Mouse (Mus musculus): Measurements from ENCODE around the gene Zfp169. TPM values are rescaled to one million over a fixed set of nuclear protein-coding genes. Genes with fewer than 3 reads are reported as not detected.
"Not testable (repeated sequence)": the region's sequence is repeated elsewhere in the genome, so short reads cannot be mapped to it uniquely, and the experiment has no call there.

The Zfp169 gene
- polyA plus RNA-seq, 1 experiment from 2014 or later, result 6.6 TPM

- Histone ChIP-seq H3K4me3 (peak overlapping the region; percentile 90), H3K27ac (no peak overlapping the region), H3K4me1 (peaks cover 44% of the 10 kb centered on the region), H3K27me3 (no peaks in the 10 kb centered on the region), H3K4me2 (replicated peaks) (peak overlapping the region; percentile 70), H3K9ac (peak overlapping the region; percentile 92), H3K9me3 (no peaks in the 10 kb centered on the region), H3K36me3 (no peaks in the 10 kb centered on the region)
- no peak for ATAC-seq (ENCODE audit: low FRiP score, low read depth)
- WGBS, result 49% methylated on average over 4 of the region's 4 CpGs
These were observed 31.6 kb upstream of the Zfp169 start for GRCm38 (mm10) chr13:48544867-48545266.

GRCm38 (mm10) chr13:48544391-48544790 is 31.1 kb upstream of the Zfp169 start:
- Histone ChIP-seq H3K4me1 (peaks cover 47% of the 10 kb centered on the region), H3K9me3 (no peaks in the 10 kb centered on the region), H3K27me3 (no peaks in the 10 kb centered on the region), H3K27ac (no peak overlapping the region), H3K4me2 (replicated peaks) (peak overlapping the region; percentile 70), H3K9ac (0 out of 2 replicates have a peak overlapping the region, but pooled peaks have one; percentile 50), H3K4me3 (peak overlapping the region; percentile 90), H3K36me3 (no peaks in the 10 kb centered on the region)
- no peak for ATAC-seq (ENCODE audit: low FRiP score, low read depth)

GRCm38 (mm10) chr13:48540488-48540887 is 27.2 kb upstream of the Zfp169 start:
- WGBS, result 46% methylated on average over 1 of the region's 1 CpGs
- ATAC-seq (ENCODE audit: low FRiP score, low read depth), result no peak
- Histone ChIP-seq H3K27me3 (no peaks in the 10 kb centered on the region), H3K27ac (no peak overlapping the region), H3K4me3 (0 out of 2 replicates have a peak overlapping the region, but pooled peaks have one; percentile 5), H3K9ac (no peak overlapping the region), H3K4me2 (replicated peaks) (peak overlapping the region; percentile 34), H3K9me3 (no peaks in the 10 kb centered on the region), H3K36me3 (peaks cover 19% of the 10 kb centered on the region), H3K4me1 (peaks cover 45% of the 10 kb centered on the region)

GRCm38 (mm10) chr13:48533441-48533840 is 20.2 kb upstream of the Zfp169 start:
- no peak for ATAC-seq (ENCODE audit: low FRiP score, low read depth)
- no peak overlapping the region for H3K4me3 ChIP-seq
- H3K4me2 ChIP-seq (replicated peaks), result no peak overlapping the region
- 91% methylated on average over 5 of the region's 5 CpGs for WGBS
- no peaks in the 10 kb centered on the region for H3K9me3 ChIP-seq
- no peak overlapping the region for H3K9ac ChIP-seq
- H3K27me3 ChIP-seq, result no peaks in the 10 kb centered on the region
- no peaks in the 10 kb centered on the region; the same call in 1 of the 2 replicates for H3K4me1 ChIP-seq
- no peak overlapping the region for H3K27ac ChIP-seq
- H3K36me3 ChIP-seq, result peaks cover 25% of the 10 kb centered on the region

GRCm38 (mm10) chr13:48531448-48531847 is 18.2 kb upstream of the Zfp169 start:
- H3K9me3 ChIP-seq, result no peaks in the 10 kb centered on the region
- no peak overlapping the region for H3K4me2 ChIP-seq (replicated peaks)
- H3K9ac ChIP-seq, result no peak overlapping the region
- H3K36me3 ChIP-seq, result peaks cover 13% of the 10 kb centered on the region; the same call in 1 of the 2 replicates
- no peak for ATAC-seq (ENCODE audit: low FRiP score, low read depth)
- no peak overlapping the region for H3K4me3 ChIP-seq
- no peak overlapping the region for H3K27ac ChIP-seq
- WGBS, result 84% methylated on average over 2 of the region's 2 CpGs
- no peaks in the 10 kb centered on the region for H3K27me3 ChIP-seq
- peaks cover 2% of the 10 kb centered on the region; the same call in 1 of the 2 replicates for H3K4me1 ChIP-seq

- H3K27me3 ChIP-seq, result no peaks in the 10 kb centered on the region
- H3K9ac ChIP-seq, result no peak overlapping the region
- peaks cover 8% of the 10 kb centered on the region; the same call in 1 of the 2 replicates for H3K36me3 ChIP-seq
- H3K4me1 ChIP-seq, result peaks cover 2% of the 10 kb centered on the region; the same call in 1 of the 2 replicates
- ATAC-seq (ENCODE audit: low FRiP score, low read depth), result no peak
- H3K4me2 ChIP-seq (replicated peaks), result no peak overlapping the region
- H3K4me3 ChIP-seq, result no peak overlapping the region
- WGBS, result 78% methylated on average over 2 of the region's 2 CpGs
- H3K27ac ChIP-seq, result no peak overlapping the region
- no peaks in the 10 kb centered on the region for H3K9me3 ChIP-seq
These were observed 17.4 kb upstream of the Zfp169 start for GRCm38 (mm10) chr13:48530685-48531084.

GRCm38 (mm10) chr13:48529028-48529427 is 15.8 kb upstream of the Zfp169 start:
- WGBS, result 46% methylated on average over 2 of the region's 2 CpGs
- Histone ChIP-seq H3K4me3 (no peak overlapping the region), H3K36me3 (no peaks in the 10 kb centered on the region; the same call in 1 of the 2 replicates), H3K4me1 (0 out of 2 replicates have a peak, but pooled peaks cover 2% of the 10 kb centered on the region), H3K27me3 (no peaks in the 10 kb centered on the region), H3K27ac (peak overlapping the region; percentile 61), H3K4me2 (replicated peaks) (no peak overlapping the region), H3K9me3 (no peaks in the 10 kb centered on the region), H3K9ac (no peak overlapping the region)
- ATAC-seq (ENCODE audit: low FRiP score, low read depth), result peak; percentile 46; the same call in 1 of the 2 replicates

- 52% methylated on average over 15 of the region's 15 CpGs for WGBS
- Histone ChIP-seq H3K9ac (no peak overlapping the region), H3K27me3 (no peaks in the 10 kb centered on the region), H3K4me2 (replicated peaks) (no peak overlapping the region), H3K9me3 (no peaks in the 10 kb centered on the region), H3K27ac (no peak overlapping the region), H3K36me3 (no peaks in the 10 kb centered on the region), H3K4me3 (no peak overlapping the region), H3K4me1 (0 out of 2 replicates have a peak, but pooled peaks cover 2% of the 10 kb centered on the region)
- ATAC-seq (ENCODE audit: low FRiP score, low read depth), result peak; percentile 78
These were observed 15.0 kb upstream of the Zfp169 start for GRCm38 (mm10) chr13:48528123-48528871.

GRCm38 (mm10) chr13:48525745-48526144 is 12.5 kb upstream of the Zfp169 start:
- H3K9me3 ChIP-seq, result no peaks in the 10 kb centered on the region
- 0 out of 2 replicates have a peak, but pooled peaks cover 2% of the 10 kb centered on the region for H3K4me1 ChIP-seq
- ATAC-seq (ENCODE audit: low FRiP score, low read depth), result no peak
- no peak overlapping the region for H3K27ac ChIP-seq
- H3K27me3 ChIP-seq, result no peaks in the 10 kb centered on the region
- WGBS, result 74% methylated on average over 5 of the region's 5 CpGs
- H3K36me3 ChIP-seq, result no peaks in the 10 kb centered on the region
- no peak overlapping the region for H3K4me3 ChIP-seq
- no peak overlapping the region for H3K4me2 ChIP-seq (replicated peaks)
- no peak overlapping the region for H3K9ac ChIP-seq

- not testable (repeated sequence) for H3K27ac ChIP-seq; ATAC-seq (ENCODE audit: low FRiP score, low read depth); H3K4me2 ChIP-seq (replicated peaks); H3K9ac ChIP-seq; H3K9me3 ChIP-seq; H3K27me3 ChIP-seq; H3K4me3 ChIP-seq; H3K36me3 ChIP-seq; H3K4me1 ChIP-seq
These were observed 5.9 kb upstream of the Zfp169 start for GRCm38 (mm10) chr13:48519122-48519521.

- Histone ChIP-seq H3K9ac (no peak overlapping the region), H3K36me3 (no peaks in the 10 kb centered on the region), H3K4me2 (replicated peaks) (no peak overlapping the region), H3K4me3 (no peak overlapping the region), H3K27ac (no peak overlapping the region), H3K4me1 (peaks cover 9% of the 10 kb centered on the region), H3K9me3 (peaks cover 4% of the 10 kb centered on the region; the same call in 1 of the 2 replicates), H3K27me3 (no peaks in the 10 kb centered on the region)
- no peak for ATAC-seq (ENCODE audit: low FRiP score, low read depth)
- WGBS, result 77% methylated on average over 4 of the region's 4 CpGs
These were observed 2.6 kb upstream of the Zfp169 start for GRCm38 (mm10) chr13:48515861-48516260.

- Histone ChIP-seq H3K9ac (no peak overlapping the region), H3K4me3 (no peak overlapping the region), H3K36me3 (peaks cover 31% of the 10 kb centered on the region), H3K4me1 (peaks cover 9% of the 10 kb centered on the region), H3K4me2 (replicated peaks) (no peak overlapping the region), H3K9me3 (peaks cover 3% of the 10 kb centered on the region; the same call in 1 of the 2 replicates), H3K27ac (no peak overlapping the region), H3K27me3 (no peaks in the 10 kb centered on the region)
- 86% methylated on average over 9 of the region's 9 CpGs for WGBS
- ATAC-seq (ENCODE audit: low FRiP score, low read depth), result no peak
These were observed 4.6 kb downstream of the Zfp169 start for GRCm38 (mm10) chr13:48508661-48509060.
